Mouse (Mus musculus) forebrain, embryonic 15.5 days (tissue): ENCODE results near the gene Dab1. TPM values are rescaled to one million over a fixed set of nuclear protein-coding genes. Genes with fewer than 3 reads are reported as not detected.
A peak's percentile ranks its signal among the peaks of the same experiment; 100 is the strongest.

Source experiments
- ATAC-seq: fragments of 200-750 bp; cut with Nextera tagmentation; replicated peaks from 2 replicates; pipeline ENCODE4 v1.8.0; 2017; ENCODE audit warnings: mild to moderate bottlenecking, moderate TSS enrichment, moderate library complexity
- H3K27ac ChIP-seq: fragments of 300-500 bp; sonication (generic); replicated peaks from 2 replicates; pipeline ENCODE4 v1.5.1; 2015; ENCODE audit warnings: mild to moderate bottlenecking, inconsistent platforms
- H3K27me3 ChIP-seq: fragments of 300-500 bp; sonication (generic); 2 replicates; pipeline ENCODE4 v1.6.1; 2015; ENCODE audit warnings: inconsistent platforms
- H3K36me3 ChIP-seq: fragments of 300-500 bp; sonication (generic); 2 replicates; pipeline ENCODE4 v1.6.1; 2015; ENCODE audit warnings: mild to moderate bottlenecking, inconsistent platforms
- H3K4me1 ChIP-seq: fragments of 300-500 bp; sonication (generic); 2 replicates; pipeline ENCODE4 v1.6.1; 2015; ENCODE audit warnings: inconsistent platforms
- H3K4me2 ChIP-seq: fragments of 300-500 bp; sonication (generic); replicated peaks from 2 replicates; pipeline ENCODE4 v1.6.1; 2015; ENCODE audit warnings: mild to moderate bottlenecking, inconsistent platforms
- H3K4me3 ChIP-seq: fragments of 300-500 bp; sonication (generic); 2 replicates; pipeline ENCODE4 v1.5.1; 2015; ENCODE audit warnings: mild to moderate bottlenecking, inconsistent platforms
- H3K9ac ChIP-seq: fragments of 300-500 bp; sonication (generic); replicated peaks from 2 replicates; pipeline ENCODE4 v1.6.1; 2015; ENCODE audit warnings: mild to moderate bottlenecking, inconsistent platforms
- H3K9me3 ChIP-seq: fragments of 300-500 bp; sonication (generic); 2 replicates; pipeline ENCODE4 v1.6.1; 2016; ENCODE audit warnings: inconsistent platforms
- WGBS: fragments of 180-500 bp; shearing (Covaris S2); methylation state at CpG from one replicate; pipeline ENCODE4 v1.1.7; 2015; ENCODE audit warnings: mixed read lengths; 5-methylcytosine and 5-hydroxymethylcytosine counted together
- polyA plus RNA-seq: library from polyadenylated mRNA; unstranded; fragments of >200 nt; fragmentation: Nextera tagmentation; extraction: Ambion mirVana; gene quantifications from 2 replicates; pipeline ENCODE4 v1.2.1, GENCODE M21; 2015

Dab1 gene
- polyA plus RNA-seq, 1 experiment from 2014 or later: 174 TPM

GRCm38 (mm10) chr4:103636168-103636776 is 17.1 kb downstream of the Dab1 start:
- H3K4me3 ChIP-seq: no peak overlapping the region
- H3K4me1 ChIP-seq: peaks cover 26% of the 10 kb centered on the region
- 11% methylated on average over 5 of the region's 5 CpGs for WGBS
- peak overlapping the region; percentile 24 for H3K27ac ChIP-seq
- ATAC-seq: peak; percentile 89
- no peak overlapping the region for H3K4me2 ChIP-seq
- H3K36me3 ChIP-seq: no peaks in the 10 kb centered on the region
- no peak overlapping the region for H3K9ac ChIP-seq
- no peaks in the 10 kb centered on the region for H3K9me3 ChIP-seq
- H3K27me3 ChIP-seq: peaks cover 3% of the 10 kb centered on the region; the same call in 1 of the 2 replicates

DNA sequence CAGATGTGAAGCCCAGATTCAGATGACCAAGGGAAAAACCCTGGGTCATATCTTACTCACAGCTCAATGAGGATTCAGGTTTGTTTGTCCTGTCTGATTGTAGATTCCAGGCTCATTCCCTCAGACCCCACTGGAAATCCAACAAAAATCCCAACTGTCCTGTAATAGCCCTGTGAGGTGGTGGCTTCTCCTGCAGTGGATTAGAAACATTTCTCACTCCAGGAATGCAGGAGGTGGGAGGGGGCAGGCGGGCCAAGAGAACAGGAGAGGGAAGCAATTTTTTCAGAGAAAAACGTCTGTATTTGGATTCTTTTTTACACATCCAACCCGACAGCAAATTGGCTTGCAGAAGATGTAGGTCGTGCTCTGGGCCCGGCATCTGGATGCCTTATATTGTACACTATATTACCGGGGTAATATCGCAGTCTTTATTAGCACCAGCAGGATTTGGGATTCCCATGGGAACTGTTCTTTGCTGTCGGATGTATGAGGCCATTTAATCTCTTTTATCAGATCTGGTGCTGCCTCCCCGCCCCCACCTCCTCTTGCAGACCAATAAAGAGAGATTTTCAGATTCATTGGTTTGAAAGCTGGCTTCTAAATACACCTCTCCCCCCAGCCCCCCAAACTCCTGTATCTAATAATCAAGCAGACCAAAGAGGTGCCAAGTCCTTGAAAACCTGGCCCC is 29.2 kb downstream of the Dab1 start:
- H3K27ac ChIP-seq: no peak overlapping the region
- H3K4me1 ChIP-seq: peaks cover 8% of the 10 kb centered on the region
- H3K36me3 ChIP-seq: no peaks in the 10 kb centered on the region
- H3K27me3 ChIP-seq: no peaks in the 10 kb centered on the region
- H3K9me3 ChIP-seq: no peaks in the 10 kb centered on the region
- no peak overlapping the region for H3K4me3 ChIP-seq
- ATAC-seq: no peak
- WGBS: 31% methylated on average over 9 of the region's 9 CpGs
- no peak overlapping the region for H3K4me2 ChIP-seq
- H3K9ac ChIP-seq: no peak overlapping the region

GRCm38 (mm10) chr4:103655740-103656139 is 36.6 kb downstream of the Dab1 start:
- Histone ChIP-seq H3K27me3 (no peaks in the 10 kb centered on the region), H3K4me2 (no peak overlapping the region), H3K4me1 (no peaks in the 10 kb centered on the region), H3K9ac (no peak overlapping the region), H3K4me3 (no peak overlapping the region), H3K9me3 (no peaks in the 10 kb centered on the region), H3K36me3 (no peaks in the 10 kb centered on the region), H3K27ac (no peak overlapping the region)
- ATAC-seq: no peak
- WGBS: 38% methylated on average over 6 of the region's 6 CpGs

DNA sequence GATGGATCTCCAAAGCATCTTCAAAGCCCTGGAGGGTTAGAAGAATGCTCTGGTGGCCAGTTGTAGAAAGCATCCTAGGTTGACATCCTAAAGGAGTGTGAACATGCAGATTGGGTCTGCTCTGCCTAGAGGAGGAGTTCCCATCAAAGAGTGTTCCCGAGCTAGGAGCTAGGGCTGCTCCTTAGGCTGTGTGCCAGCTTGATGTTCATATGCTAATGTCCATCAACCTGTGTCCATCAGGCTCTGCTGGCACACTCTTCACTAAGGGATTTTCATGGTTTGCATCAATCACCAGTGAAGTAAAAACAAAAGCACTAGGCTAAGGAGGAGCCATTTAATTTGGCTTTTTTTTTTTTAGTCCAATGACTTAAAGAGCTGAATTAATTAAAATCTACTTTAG is 42.2 kb downstream of the Dab1 start:
- Histone ChIP-seq H3K4me3 (no peak overlapping the region), H3K9ac (no peak overlapping the region), H3K27me3 (no peaks in the 10 kb centered on the region), H3K4me1 (no peaks in the 10 kb centered on the region), H3K36me3 (no peaks in the 10 kb centered on the region), H3K27ac (no peak overlapping the region), H3K9me3 (no peaks in the 10 kb centered on the region), H3K4me2 (no peak overlapping the region)
- ATAC-seq: no peak
- WGBS: 13% methylated on average over 1 of the region's 1 CpGs

DNA sequence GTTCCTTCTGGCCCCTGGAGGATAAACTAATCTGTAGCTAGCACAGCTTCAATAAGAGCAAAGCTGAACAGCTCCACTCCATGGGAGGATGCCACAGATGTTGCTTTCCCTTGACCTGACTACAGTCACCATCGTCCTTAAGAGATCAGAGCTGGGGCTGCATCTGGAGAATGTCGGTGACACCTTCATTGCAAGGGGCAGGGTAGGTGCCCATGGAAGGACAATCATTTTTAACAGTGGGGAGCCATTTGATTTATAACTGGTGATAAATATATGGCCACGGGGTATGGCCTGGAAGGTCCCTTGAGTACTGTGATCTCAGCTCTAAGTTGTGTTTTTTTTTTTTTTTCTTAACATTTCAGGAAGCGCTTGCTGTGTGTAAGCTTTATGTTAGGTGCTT is 48.3 kb downstream of the Dab1 start:
- Histone ChIP-seq H3K4me2 (no peak overlapping the region), H3K4me1 (no peaks in the 10 kb centered on the region), H3K4me3 (no peak overlapping the region), H3K9me3 (no peaks in the 10 kb centered on the region), H3K27ac (no peak overlapping the region), H3K9ac (no peak overlapping the region), H3K27me3 (no peaks in the 10 kb centered on the region), H3K36me3 (no peaks in the 10 kb centered on the region)
- no peak for ATAC-seq
- WGBS: 93% methylated on average over 4 of the region's 4 CpGs

GRCm38 (mm10) chr4:103677195-103677594 is 58.0 kb downstream of the Dab1 start:
- no peak overlapping the region for H3K4me3 ChIP-seq
- H3K27ac ChIP-seq: no peak overlapping the region
- ATAC-seq: no peak
- peaks cover 5% of the 10 kb centered on the region; the same call in 1 of the 2 replicates for H3K4me1 ChIP-seq
- no peaks in the 10 kb centered on the region for H3K9me3 ChIP-seq
- H3K27me3 ChIP-seq: no peaks in the 10 kb centered on the region
- no peaks in the 10 kb centered on the region for H3K36me3 ChIP-seq
- H3K4me2 ChIP-seq: no peak overlapping the region
- 72% methylated on average over 1 of the region's 1 CpGs for WGBS
- H3K9ac ChIP-seq: no peak overlapping the region

DNA sequence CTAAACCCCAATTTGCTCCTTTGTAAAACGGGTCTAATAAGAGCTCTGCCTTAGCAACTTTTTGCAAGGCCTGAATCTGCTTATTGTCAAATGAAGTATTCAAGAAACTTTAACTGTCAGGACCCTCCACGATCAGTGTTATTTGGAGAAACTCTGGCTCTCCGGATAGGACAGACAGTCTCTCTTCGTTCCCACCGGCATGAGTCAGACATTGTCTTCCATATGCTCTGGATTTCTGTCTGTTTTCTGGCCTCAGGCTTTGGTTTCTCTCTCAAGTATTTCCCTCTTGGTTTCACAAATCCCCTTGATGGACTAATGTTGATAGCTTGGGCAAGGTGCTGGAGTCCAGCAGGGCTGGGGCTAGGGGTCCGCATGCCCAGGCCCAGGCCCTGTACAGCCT is 59.3 kb downstream of the Dab1 start:
- WGBS: 80% methylated on average over 6 of the region's 6 CpGs
- ATAC-seq: no peak
- Histone ChIP-seq H3K36me3 (no peaks in the 10 kb centered on the region), H3K27me3 (no peaks in the 10 kb centered on the region), H3K4me3 (no peak overlapping the region), H3K9ac (no peak overlapping the region), H3K9me3 (no peaks in the 10 kb centered on the region), H3K4me1 (peaks cover 5% of the 10 kb centered on the region; the same call in 1 of the 2 replicates), H3K4me2 (no peak overlapping the region), H3K27ac (no peak overlapping the region)

- no peak overlapping the region for H3K9ac ChIP-seq
- 87% methylated on average over 4 of the region's 4 CpGs for WGBS
- H3K4me2 ChIP-seq: no peak overlapping the region
- no peak for ATAC-seq
- H3K36me3 ChIP-seq: no peaks in the 10 kb centered on the region
- H3K27me3 ChIP-seq: no peaks in the 10 kb centered on the region
- H3K4me1 ChIP-seq: no peaks in the 10 kb centered on the region
- no peak overlapping the region for H3K4me3 ChIP-seq
- H3K27ac ChIP-seq: no peak overlapping the region
- no peaks in the 10 kb centered on the region for H3K9me3 ChIP-seq
These were observed 66.0 kb downstream of the Dab1 start for GRCm38 (mm10) chr4:103685136-103685535.

GRCm38 (mm10) chr4:103691717-103692116 is 72.6 kb downstream of the Dab1 start:
- ATAC-seq: no peak

GRCm38 (mm10) chr4:103699755-103700154 is 80.6 kb downstream of the Dab1 start:
- H3K9ac ChIP-seq: no peak overlapping the region
- H3K9me3 ChIP-seq: no peaks in the 10 kb centered on the region
- ATAC-seq: no peak
- no peaks in the 10 kb centered on the region for H3K27me3 ChIP-seq
- no peak overlapping the region for H3K4me3 ChIP-seq
- H3K27ac ChIP-seq: no peak overlapping the region
- 14% methylated on average over 4 of the region's 4 CpGs for WGBS
- H3K36me3 ChIP-seq: no peaks in the 10 kb centered on the region
- peaks cover 17% of the 10 kb centered on the region for H3K4me1 ChIP-seq
- no peak overlapping the region for H3K4me2 ChIP-seq

More at GRCm38 (mm10) chr4:103691717-103692116, 72.6 kb downstream of the Dab1 start:
- no peak overlapping the region for H3K9ac ChIP-seq
- no peak overlapping the region for H3K4me2 ChIP-seq
- H3K4me1 ChIP-seq: no peaks in the 10 kb centered on the region
- H3K27me3 ChIP-seq: no peaks in the 10 kb centered on the region
- H3K4me3 ChIP-seq: no peak overlapping the region
- no peaks in the 10 kb centered on the region for H3K36me3 ChIP-seq
- no peak overlapping the region for H3K27ac ChIP-seq
- 37% methylated on average over 3 of the region's 3 CpGs for WGBS
- H3K9me3 ChIP-seq: no peaks in the 10 kb centered on the region

DNA sequence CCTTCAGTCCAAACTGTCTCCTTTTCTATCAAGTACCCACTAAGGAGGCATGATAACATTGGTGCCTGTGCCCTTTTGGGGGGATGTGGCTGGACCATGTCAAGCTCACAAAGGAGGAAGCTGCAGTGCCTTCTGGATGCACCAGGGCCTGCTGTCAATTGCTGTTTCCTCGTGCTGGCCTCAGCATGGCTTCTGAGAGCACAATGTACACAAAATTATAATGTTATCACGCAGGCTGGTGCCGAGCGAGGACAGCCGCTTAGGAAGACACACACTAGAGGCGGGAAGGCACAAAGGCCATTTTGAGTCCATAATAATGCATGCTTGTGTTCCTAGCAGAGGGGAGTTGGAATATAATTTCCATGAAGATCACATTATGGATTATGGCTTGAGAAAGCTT is 81.2 kb downstream of the Dab1 start:
- Histone ChIP-seq H3K4me3 (no peak overlapping the region), H3K27ac (0 out of 2 replicates have a peak overlapping the region, but pooled peaks have one; percentile 24), H3K27me3 (no peaks in the 10 kb centered on the region), H3K9me3 (no peaks in the 10 kb centered on the region), H3K4me1 (peaks cover 17% of the 10 kb centered on the region), H3K4me2 (no peak overlapping the region), H3K36me3 (no peaks in the 10 kb centered on the region), H3K9ac (no peak overlapping the region)
- WGBS: 55% methylated on average over 6 of the region's 6 CpGs
- no peak for ATAC-seq

GRCm38 (mm10) chr4:103702137-103702536 is 83.0 kb downstream of the Dab1 start:
- H3K36me3 ChIP-seq: no peaks in the 10 kb centered on the region
- no peaks in the 10 kb centered on the region for H3K9me3 ChIP-seq
- no peak overlapping the region for H3K27ac ChIP-seq
- H3K4me1 ChIP-seq: peaks cover 20% of the 10 kb centered on the region
- ATAC-seq: no peak
- H3K9ac ChIP-seq: no peak overlapping the region
- H3K4me3 ChIP-seq: no peak overlapping the region
- no peak overlapping the region for H3K4me2 ChIP-seq
- H3K27me3 ChIP-seq: no peaks in the 10 kb centered on the region
- WGBS: 78% methylated on average over 3 of the region's 3 CpGs

DNA sequence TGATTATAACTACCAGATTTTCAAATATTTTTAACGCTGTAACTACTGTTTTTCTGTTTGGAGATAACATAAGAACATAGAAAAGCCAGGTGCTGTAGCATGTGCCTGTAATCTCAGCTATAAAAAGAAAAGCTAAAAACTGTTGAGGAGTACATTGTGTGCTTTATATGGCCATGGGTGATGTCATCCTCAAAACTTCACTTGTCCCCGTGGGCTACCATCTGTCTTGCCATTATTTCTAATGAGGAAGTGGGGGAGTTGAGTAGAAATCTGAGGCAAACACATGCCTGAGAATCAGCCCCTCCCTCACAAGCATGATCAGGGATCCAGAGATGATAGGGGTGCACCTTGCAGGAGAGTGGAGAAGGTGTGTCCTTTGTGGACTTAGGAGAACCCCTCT is 85.3 kb downstream of the Dab1 start:
- ATAC-seq: no peak
- H3K9ac ChIP-seq: no peak overlapping the region
- H3K27ac ChIP-seq: no peak overlapping the region
- H3K4me2 ChIP-seq: no peak overlapping the region
- WGBS: 65% methylated on average over 2 of the region's 2 CpGs
- no peaks in the 10 kb centered on the region for H3K27me3 ChIP-seq
- no peak overlapping the region for H3K4me3 ChIP-seq
- H3K4me1 ChIP-seq: peaks cover 16% of the 10 kb centered on the region
- H3K9me3 ChIP-seq: no peaks in the 10 kb centered on the region
- H3K36me3 ChIP-seq: no peaks in the 10 kb centered on the region
